Mouse (Mus musculus) hindbrain, embryonic 16.5 days (tissue): ENCODE measurements around the gene Cyp24a1. TPM values are rescaled to one million over a fixed set of nuclear protein-coding genes. Genes with fewer than 3 reads are reported as not detected.

Experiments
- ATAC-seq: fragments of 200-750 bp; cut with Nextera tagmentation; 2 replicates; pipeline ENCODE4 v1.8.0; 2017; ENCODE audit warnings: moderate TSS enrichment, moderate library complexity
- H3K27ac ChIP-seq: fragments of 300-500 bp; sonication (generic); 2 replicates; pipeline ENCODE4 v1.5.1; 2014; ENCODE audit warnings: low read depth, mild to moderate bottlenecking, control low read depth, low read length, moderate library complexity
- H3K27me3 ChIP-seq: fragments of 300-500 bp; sonication (generic); replicated peaks from 2 replicates; pipeline ENCODE4 v1.6.1; 2014; ENCODE audit warnings: low read length; ENCODE audit not compliant: control insufficient read depth, insufficient read depth
- H3K36me3 ChIP-seq: fragments of 300-500 bp; sonication (generic); 2 replicates; pipeline ENCODE4 v1.6.1; 2014; ENCODE audit warnings: mild to moderate bottlenecking, low read length, moderate library complexity, mixed read lengths; ENCODE audit not compliant: control insufficient read depth, insufficient read depth
- H3K4me1 ChIP-seq: fragments of 300-500 bp; sonication (generic); 2 replicates; pipeline ENCODE4 v1.6.1; 2014; ENCODE audit warnings: low read depth, low read length; ENCODE audit not compliant: control insufficient read depth, insufficient read depth
- H3K4me2 ChIP-seq: fragments of 300-500 bp; sonication (generic); 2 replicates; pipeline ENCODE4 v1.6.1; 2014; ENCODE audit warnings: mild to moderate bottlenecking, low read length, control low read depth, moderate library complexity
- H3K4me3 ChIP-seq: fragments of 300-500 bp; sonication (generic); 2 replicates; pipeline ENCODE4 v1.5.1; 2014; ENCODE audit warnings: mild to moderate bottlenecking, low read length, control low read depth, moderate library complexity
- H3K9ac ChIP-seq: fragments of 300-500 bp; sonication (generic); 2 replicates; pipeline ENCODE4 v1.6.1; 2014; ENCODE audit warnings: low read depth, mild to moderate bottlenecking, control low read depth, low read length, moderate library complexity
- H3K9me3 ChIP-seq: fragments of 300-500 bp; sonication (generic); 2 replicates; pipeline ENCODE4 v1.6.1; 2014; ENCODE audit warnings: mild to moderate bottlenecking, low read length, moderate library complexity; ENCODE audit not compliant: control insufficient read depth
- WGBS: fragments of 180-500 bp; shearing (Covaris S2); extraction: QIAGEN DNeasy Blood & Tissue Kit; methylation state at CpG from one replicate; pipeline ENCODE4 v1.1.7; 2014; 5-methylcytosine and 5-hydroxymethylcytosine counted together
- polyA plus RNA-seq: library from polyadenylated mRNA; unstranded; fragments of >200 nt; fragmentation: Nextera tagmentation; extraction: Ambion mirVana; gene quantifications from 2 replicates; pipeline ENCODE4 v1.2.1, GENCODE M21; 2015

The Cyp24a1 gene
- polyA plus RNA-seq, 1 experiment from 2014 or later: 0.08 TPM

DNA sequence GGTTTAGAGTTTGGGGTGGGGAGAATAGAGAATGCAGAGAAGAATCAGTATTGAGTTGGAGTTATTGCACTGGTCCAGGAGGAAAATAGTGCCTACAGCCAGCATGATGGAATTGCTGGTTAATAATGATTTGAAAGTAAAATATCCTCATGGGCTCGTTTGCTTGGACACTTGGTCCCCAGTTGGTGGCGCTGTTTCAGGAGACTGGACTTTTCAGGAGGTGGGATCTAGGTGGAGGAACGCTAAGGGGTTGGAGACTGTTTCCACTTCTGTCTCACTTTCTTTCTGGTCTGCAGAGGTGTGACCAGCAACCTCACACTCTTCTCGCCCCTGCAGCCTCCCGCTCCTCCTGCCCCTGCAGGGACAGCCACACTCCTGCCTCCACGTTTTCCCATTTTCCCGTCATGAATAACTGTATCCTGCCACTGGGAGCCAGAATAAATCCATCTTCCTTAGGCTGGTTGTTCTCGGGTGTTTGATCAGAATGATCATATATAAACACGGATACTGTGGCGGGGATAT is 14.9 kb downstream of the Cyp24a1 start:
- WGBS: 72% methylated on average over 10 of the region's 10 CpGs
- no peak for ATAC-seq
- Histone ChIP-seq H3K27ac (no peak overlapping the region), H3K4me2 (no peak overlapping the region), H3K4me1 (no peaks in the 10 kb centered on the region), H3K9ac (no peak overlapping the region), H3K9me3 (no peaks in the 10 kb centered on the region), H3K36me3 (no peaks in the 10 kb centered on the region), H3K4me3 (no peak overlapping the region), H3K27me3 (no peaks in the 10 kb centered on the region)

DNA sequence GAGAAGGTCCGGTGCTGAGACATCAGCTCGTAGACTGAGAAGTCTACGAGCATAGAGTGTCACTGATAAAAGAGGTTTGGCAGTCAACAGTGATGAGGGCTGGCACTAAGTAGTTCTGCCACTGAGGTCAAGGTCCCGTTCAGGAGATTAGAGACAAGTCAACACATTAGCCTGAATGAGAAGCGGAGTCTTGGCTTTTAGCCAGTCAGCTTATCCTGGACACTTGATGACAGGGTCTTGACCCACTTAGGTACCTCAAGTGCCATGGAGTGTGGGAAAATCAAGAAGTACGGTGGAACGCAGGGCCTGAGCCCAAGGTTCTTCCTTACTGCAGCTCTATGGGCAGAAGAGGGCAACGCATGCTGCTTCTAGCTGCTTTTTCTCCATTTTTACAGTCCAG is 20.3 kb downstream of the Cyp24a1 start:
- no peaks in the 10 kb centered on the region for H3K4me1 ChIP-seq
- H3K27me3 ChIP-seq: no peaks in the 10 kb centered on the region
- H3K36me3 ChIP-seq: no peaks in the 10 kb centered on the region
- H3K9me3 ChIP-seq: no peaks in the 10 kb centered on the region
- WGBS: 88% methylated on average over 8 of the region's 8 CpGs
- H3K27ac ChIP-seq: no peak overlapping the region
- H3K9ac ChIP-seq: no peak overlapping the region
- no peak overlapping the region for H3K4me2 ChIP-seq
- no peak overlapping the region for H3K4me3 ChIP-seq
- no peak for ATAC-seq

DNA sequence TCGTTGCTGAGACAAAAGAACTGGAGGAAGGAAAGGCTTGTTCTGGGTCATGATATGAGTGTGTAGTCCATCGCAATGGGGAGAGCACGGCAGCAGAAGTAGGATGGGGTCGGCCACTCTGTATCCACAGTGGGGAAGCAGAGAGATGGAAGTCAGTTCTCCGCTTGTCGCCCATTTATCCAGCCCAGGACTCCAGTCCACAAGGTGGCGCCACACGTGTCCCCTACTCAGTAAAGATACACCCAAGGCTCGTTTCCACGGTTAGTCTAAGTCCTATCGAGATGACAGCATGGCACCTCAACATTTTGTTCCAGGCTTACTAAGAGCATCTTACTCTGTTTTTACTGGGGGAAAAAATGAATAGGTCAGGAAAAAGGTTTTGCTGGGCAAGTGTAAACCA is 20.7 kb downstream of the Cyp24a1 start:
- ATAC-seq: no peak
- Histone ChIP-seq H3K9me3 (no peaks in the 10 kb centered on the region), H3K27ac (no peak overlapping the region), H3K4me2 (no peak overlapping the region), H3K27me3 (no peaks in the 10 kb centered on the region), H3K4me1 (no peaks in the 10 kb centered on the region), H3K4me3 (no peak overlapping the region), H3K9ac (no peak overlapping the region), H3K36me3 (no peaks in the 10 kb centered on the region)
- WGBS: 90% methylated on average over 11 of the region's 11 CpGs

DNA sequence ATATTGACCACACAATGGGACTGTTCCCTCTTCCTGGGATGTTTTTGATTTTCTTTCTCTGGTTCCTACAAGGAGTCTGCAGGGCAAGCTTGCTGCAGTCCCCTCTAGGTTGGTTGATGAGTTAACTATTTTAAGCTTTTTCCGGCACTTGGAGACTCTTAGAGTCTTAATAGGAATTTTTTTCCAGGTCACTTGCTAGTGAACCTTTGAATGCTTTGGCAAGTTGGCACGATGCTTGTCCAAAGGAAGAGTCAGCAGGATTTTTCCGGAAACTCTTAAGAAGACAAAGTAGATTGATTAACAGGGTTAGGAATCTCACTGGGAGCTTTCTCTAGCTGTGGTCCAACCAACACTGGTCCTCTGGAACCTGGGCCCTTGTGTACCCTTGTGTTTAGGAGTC is 21.8 kb downstream of the Cyp24a1 start:
- Histone ChIP-seq H3K4me2 (no peak overlapping the region), H3K27me3 (no peaks in the 10 kb centered on the region; the same call in 1 of the 2 replicates), H3K27ac (no peak overlapping the region), H3K9ac (no peak overlapping the region), H3K9me3 (no peaks in the 10 kb centered on the region), H3K36me3 (no peaks in the 10 kb centered on the region), H3K4me3 (no peak overlapping the region), H3K4me1 (no peaks in the 10 kb centered on the region)
- WGBS: 53% methylated on average over 3 of the region's 3 CpGs
- ATAC-seq: no peak

DNA sequence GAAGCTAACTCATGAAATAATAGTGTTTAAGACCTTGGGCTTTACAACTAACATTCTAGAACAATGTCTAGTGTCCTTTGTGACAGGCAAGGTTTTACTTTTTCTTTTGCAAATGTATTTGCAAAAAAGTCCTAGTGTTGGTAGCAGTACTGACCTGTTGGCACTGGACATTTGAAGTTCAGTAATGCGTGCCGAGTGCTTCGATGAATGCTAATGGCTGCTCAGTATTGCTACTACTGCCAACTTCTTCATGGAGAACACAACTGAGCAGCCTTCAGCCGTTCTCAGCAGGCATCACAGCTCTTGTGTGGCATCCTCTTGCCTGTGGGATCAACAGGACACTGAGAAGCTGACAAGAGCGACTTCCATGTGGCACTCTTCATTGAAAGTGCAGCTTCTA is 22.8 kb downstream of the Cyp24a1 start:
- Histone ChIP-seq H3K27me3 (no peaks in the 10 kb centered on the region; the same call in 1 of the 2 replicates), H3K36me3 (no peaks in the 10 kb centered on the region), H3K9me3 (no peaks in the 10 kb centered on the region), H3K9ac (no peak overlapping the region), H3K4me3 (no peak overlapping the region), H3K27ac (no peak overlapping the region), H3K4me2 (no peak overlapping the region), H3K4me1 (peaks cover 4% of the 10 kb centered on the region; the same call in 1 of the 2 replicates)
- WGBS: 95% methylated on average over 5 of the region's 5 CpGs
- ATAC-seq: no peak

DNA sequence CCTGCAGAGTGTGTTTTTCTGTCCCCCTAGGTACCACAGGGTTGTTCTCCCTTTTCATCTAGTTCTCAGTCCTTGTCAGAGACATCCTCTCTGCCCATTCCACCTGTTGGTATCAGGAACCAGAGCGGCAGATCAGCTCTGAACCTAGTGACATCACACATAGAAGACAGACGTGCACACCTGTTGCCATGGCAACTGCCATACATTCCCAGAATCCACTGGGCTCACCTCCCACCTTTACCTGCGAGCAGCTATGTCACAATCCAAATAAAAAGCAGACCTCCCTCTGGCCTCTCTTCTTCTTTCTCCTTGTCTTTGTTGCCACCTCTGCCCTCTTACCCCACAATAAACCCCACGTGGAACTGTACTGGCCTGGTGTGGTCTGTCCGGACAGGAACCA is 26.4 kb downstream of the Cyp24a1 start:
- Histone ChIP-seq H3K36me3 (no peaks in the 10 kb centered on the region), H3K9me3 (no peaks in the 10 kb centered on the region), H3K27ac (no peak overlapping the region), H3K4me3 (no peak overlapping the region), H3K4me2 (no peak overlapping the region), H3K9ac (no peak overlapping the region), H3K4me1 (peaks cover 4% of the 10 kb centered on the region; the same call in 1 of the 2 replicates), H3K27me3 (no peaks in the 10 kb centered on the region; the same call in 1 of the 2 replicates)
- 65% methylated on average over 5 of the region's 5 CpGs for WGBS
- no peak for ATAC-seq

DNA sequence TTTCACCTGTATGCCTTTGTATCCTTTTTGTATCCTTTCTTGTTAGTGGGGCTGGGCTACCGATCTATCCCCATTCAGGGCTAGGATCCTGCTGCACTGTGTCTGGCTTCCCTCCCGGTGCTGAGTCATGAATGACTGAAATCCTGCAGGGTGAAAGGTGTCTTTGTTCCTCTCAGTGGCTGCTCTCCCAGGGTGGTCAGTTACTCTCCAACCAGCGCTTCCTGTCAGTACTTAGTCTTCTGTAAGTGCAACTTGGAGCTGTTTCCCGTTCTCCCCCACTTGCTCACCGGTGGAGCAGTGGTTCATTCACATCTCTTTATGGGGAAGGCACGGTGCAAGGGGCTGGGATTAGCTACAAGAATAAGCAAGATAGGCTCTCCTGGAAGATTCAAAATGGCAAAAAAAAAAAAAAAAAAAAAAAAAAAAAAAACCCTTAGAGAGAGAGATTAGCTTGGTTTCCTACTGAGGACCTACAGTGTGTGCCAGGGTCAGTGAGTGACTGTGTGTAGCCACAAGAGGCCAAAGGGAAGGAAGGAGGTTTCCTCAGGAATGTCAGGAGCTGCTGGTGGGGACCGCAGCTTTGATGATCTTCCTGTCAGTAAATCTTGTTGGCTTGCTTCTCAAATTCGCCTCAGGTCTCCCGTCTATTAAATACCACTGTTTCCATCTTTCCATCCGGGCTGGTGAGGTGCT is 27.2 kb downstream of the Cyp24a1 start:
- H3K9ac ChIP-seq: no peak overlapping the region
- peaks cover 4% of the 10 kb centered on the region; the same call in 1 of the 2 replicates for H3K4me1 ChIP-seq
- no peaks in the 10 kb centered on the region for H3K36me3 ChIP-seq
- ATAC-seq: peak; percentile 64
- 8% methylated on average over 10 of the region's 10 CpGs for WGBS
- H3K4me2 ChIP-seq: peak overlapping the region; percentile 11
- H3K9me3 ChIP-seq: no peaks in the 10 kb centered on the region
- H3K27ac ChIP-seq: no peak overlapping the region
- no peaks in the 10 kb centered on the region; the same call in 1 of the 2 replicates for H3K27me3 ChIP-seq
- H3K4me3 ChIP-seq: no peak overlapping the region

DNA sequence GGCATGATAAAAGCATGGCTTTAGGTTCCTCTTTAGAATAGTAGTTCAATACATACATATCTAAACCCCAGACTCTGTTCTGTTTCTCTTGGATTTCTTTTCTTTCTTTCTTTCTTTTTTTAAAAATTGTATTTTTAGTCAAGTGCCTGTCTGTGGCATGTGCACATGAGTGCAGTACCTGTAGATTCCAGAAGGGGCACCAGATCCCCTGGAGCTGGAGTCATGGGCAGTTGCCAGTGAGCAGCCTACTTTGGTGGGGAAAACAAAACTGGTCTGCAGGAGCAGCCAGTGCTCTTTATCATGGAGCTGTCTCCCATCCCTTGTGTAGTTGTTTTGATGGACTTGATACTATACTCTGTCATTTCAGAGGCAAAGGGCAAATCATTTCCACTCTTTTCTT is 28.9 kb downstream of the Cyp24a1 start:
- no peak overlapping the region for H3K9ac ChIP-seq

DNA sequence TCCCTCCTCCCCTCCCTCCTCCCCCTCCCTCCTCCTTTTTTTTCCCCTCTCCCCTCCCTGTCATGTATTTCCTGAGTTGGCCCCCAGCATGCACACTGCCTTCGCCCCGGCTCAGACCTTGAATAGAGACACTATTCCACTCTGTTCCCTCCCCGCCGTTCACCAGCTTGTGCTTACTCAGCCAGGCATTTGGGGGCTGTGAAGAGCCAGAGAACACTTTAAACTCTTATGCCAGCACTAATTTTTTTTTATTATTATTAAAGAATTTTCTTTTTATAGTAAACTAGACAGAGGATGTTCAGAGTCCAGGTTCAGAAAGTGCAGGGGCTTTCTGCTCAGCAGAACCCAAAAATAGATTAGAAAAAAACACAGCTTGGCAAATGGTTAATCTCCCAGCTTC is 32.1 kb downstream of the Cyp24a1 start:
- H3K9me3 ChIP-seq: no peaks in the 10 kb centered on the region
- H3K9ac ChIP-seq: no peak overlapping the region
- H3K27me3 ChIP-seq: no peaks in the 10 kb centered on the region
- peaks cover 4% of the 10 kb centered on the region; the same call in 1 of the 2 replicates for H3K4me1 ChIP-seq
- no peaks in the 10 kb centered on the region for H3K36me3 ChIP-seq
- ATAC-seq: no peak
- no peak overlapping the region for H3K4me2 ChIP-seq
- no peak overlapping the region for H3K27ac ChIP-seq
- WGBS: 45% methylated on average over 4 of the region's 4 CpGs
- no peak overlapping the region for H3K4me3 ChIP-seq

More for the DNA sequence above, 28.9 kb downstream of the Cyp24a1 start:
- Histone ChIP-seq H3K4me2 (no peak overlapping the region), H3K36me3 (no peaks in the 10 kb centered on the region), H3K27ac (no peak overlapping the region), H3K4me3 (no peak overlapping the region), H3K9me3 (no peaks in the 10 kb centered on the region), H3K27me3 (no peaks in the 10 kb centered on the region; the same call in 1 of the 2 replicates), H3K4me1 (peaks cover 4% of the 10 kb centered on the region; the same call in 1 of the 2 replicates)
- no peak for ATAC-seq
